ENCODE assay signal across 15 mouse cellular contexts in genomic region chr11:102469648-102470357, GRCm38 (mm10). TPM values are rescaled to one million over a fixed set of nuclear protein-coding genes. Genes with fewer than 3 reads are reported as not detected.
A peak's percentile ranks its signal among the peaks of the same experiment; 100 is the strongest.
DNase-seq lines count a peak whose midpoint lies in the region; ATAC-seq and TF ChIP-seq lines count a peak whose summit lies in the region.
"Had no signal": no experiment of that assay in that cellular context is flagged by ENCODE, and none has a peak within 500 bp of the region (broad histone marks: within the 10 kb centered on the region; RNA-seq: fewer than 3 reads in every experiment).

Gene Itga2b (minus strand): TSS chr11:102470122.

- 37% methylated on average over 11 of the region's 11 CpGs for WGBS in heart, embryonic 11.5 days (ENCODE audit: insufficient replicate concordance)
- 65% methylated on average over 11 of the region's 11 CpGs for WGBS in midbrain, embryonic 16.5 days
- 68% methylated on average over 11 of the region's 11 CpGs for WGBS in midbrain, postnatal 0 days

- no peak for TF ChIP-seq CTCF in midbrain, postnatal 0 days (IDR thresholded peaks at IDR 0.05)

- no peaks in the 10 kb centered on the region for H3K36me3 ChIP-seq in heart, embryonic 11.5 days (ENCODE audit: control insufficient read depth, insufficient read depth, low read length)
- no peaks in the 10 kb centered on the region for H3K36me3 ChIP-seq in midbrain, embryonic 16.5 days (ENCODE audit: control insufficient read depth, insufficient read depth, low read length)
- no peaks in the 10 kb centered on the region for H3K36me3 ChIP-seq in midbrain, postnatal 0 days (ENCODE audit: insufficient read depth, low read length)
- H3K36me3 ChIP-seq: stomach, embryonic 15.5 days had no signal

- no peak for DNase-seq in heart, postnatal 25 days (ENCODE audit: low spot score)
- DNase-seq in midbrain, postnatal 0 days (ENCODE audit: low spot score): no peak
- DNase-seq in neural tube, embryonic 10.5 days (ENCODE audit: extremely low spot score, low spot score): no peak
- no peak for DNase-seq in adrenal gland, adult 2 months
- DNase-seq: adrenal gland, postnatal 36 days; cerebellum, postnatal 10 days; heart, adult 2 months; kidney, adult 9 months; lung, adult 18-20 months; retina, postnatal 1 day had no signal

- H3K9ac ChIP-seq in heart, embryonic 11.5 days (ENCODE audit: low read depth, low read length): peak within 1 kb of the TSS; percentile 39; the same call in 1 of the 2 replicates
- H3K9ac ChIP-seq in midbrain, embryonic 16.5 days (ENCODE audit: low read depth, low read length): no peak within 1 kb of the TSS
- no peak within 1 kb of the TSS for H3K9ac ChIP-seq in midbrain, postnatal 0 days (replicated peaks; ENCODE audit: low read length, poor library complexity, severe bottlenecking)
- H3K9ac ChIP-seq: stomach, embryonic 15.5 days had no signal

- no peaks in the 10 kb centered on the region for H3K9me3 ChIP-seq in heart, embryonic 11.5 days (replicated peaks; ENCODE audit: control insufficient read depth, low read length)
- H3K9me3 ChIP-seq in midbrain, embryonic 16.5 days (replicated peaks; ENCODE audit: control insufficient read depth, low read length, poor library complexity, severe bottlenecking): no peaks in the 10 kb centered on the region
- no peaks in the 10 kb centered on the region for H3K9me3 ChIP-seq in midbrain, postnatal 0 days (ENCODE audit: low read length)
- H3K9me3 ChIP-seq: stomach, embryonic 15.5 days had no signal

- peaks cover 2% of the 10 kb centered on the region; the same call in 1 of the 2 replicates for H3K27me3 ChIP-seq in heart, embryonic 11.5 days (ENCODE audit: control insufficient read depth, insufficient read depth, low read length)
- no peaks in the 10 kb centered on the region; the same call in 1 of the 2 replicates for H3K27me3 ChIP-seq in midbrain, embryonic 16.5 days (ENCODE audit: control insufficient read depth, insufficient read depth, low read depth, low read length)
- no peaks in the 10 kb centered on the region for H3K27me3 ChIP-seq in midbrain, postnatal 0 days (ENCODE audit: insufficient read depth, low read length)
- H3K27me3 ChIP-seq: stomach, embryonic 15.5 days had no signal

- ATAC-seq in heart, embryonic 11.5 days (replicated peaks; ENCODE audit: insufficient number of reproducible peaks, low FRiP score, low TSS enrichment): peak; percentile 75
- ATAC-seq in midbrain, embryonic 16.5 days: no peak
- no peak for ATAC-seq in midbrain, postnatal 0 days (ENCODE audit: low FRiP score)
- peak; percentile 69 to 71 for ATAC-seq in hematopoietic stem cell, adult 5-6 weeks (replicated peaks in 1 of 2; ENCODE audit: insufficient read depth in 1 of 2, low FRiP score in 2 of 2, low TSS enrichment in 1 of 2, low read depth in 1 of 2, poor library complexity in 2 of 2, severe bottlenecking in 2 of 2)
- ATAC-seq in neutrophil, adult 5-6 weeks (ENCODE audit: extremely low read depth, insufficient number of reproducible peaks, low FRiP score, poor library complexity, severe bottlenecking): no peak

- peak within 1 kb of the TSS; percentile 16 for H3K4me3 ChIP-seq in heart, embryonic 11.5 days (ENCODE audit: low read depth, low read length)
- no peak within 1 kb of the TSS for H3K4me3 ChIP-seq in midbrain, embryonic 16.5 days (ENCODE audit: low read depth, low read length)
- no peak within 1 kb of the TSS for H3K4me3 ChIP-seq in midbrain, postnatal 0 days (ENCODE audit: low read depth, low read length)
- H3K4me3 ChIP-seq: heart, adult 2 months; stomach, embryonic 15.5 days had no signal

- H3K4me2 ChIP-seq in heart, embryonic 11.5 days: peak within 1 kb of the TSS; percentile 81
- no peak within 1 kb of the TSS for H3K4me2 ChIP-seq in midbrain, embryonic 16.5 days (ENCODE audit: low read length)
- no peak within 1 kb of the TSS for H3K4me2 ChIP-seq in midbrain, postnatal 0 days (ENCODE audit: low read depth, low read length, poor library complexity, severe bottlenecking)
- H3K4me2 ChIP-seq: stomach, embryonic 15.5 days had no signal

- intact Hi-C loops in heart, postnatal 25 days (cut with DNase I): no loop called here

- H3K4me1 ChIP-seq in heart, embryonic 11.5 days (ENCODE audit: control insufficient read depth, insufficient read depth, low read length): peaks cover 19% of the 10 kb centered on the region
- peaks cover 13% of the 10 kb centered on the region for H3K4me1 ChIP-seq in midbrain, embryonic 16.5 days (ENCODE audit: control insufficient read depth, insufficient read depth, low read length)
- peaks cover 8% of the 10 kb centered on the region for H3K4me1 ChIP-seq in midbrain, postnatal 0 days (ENCODE audit: insufficient read depth, low read length)

- H3K27ac ChIP-seq in heart, embryonic 11.5 days (ENCODE audit: low read depth, low read length): peak within 1 kb of the TSS; percentile 82
- H3K27ac ChIP-seq in midbrain, embryonic 16.5 days (ENCODE audit: low read length): no peak within 1 kb of the TSS
- H3K27ac ChIP-seq in midbrain, postnatal 0 days (ENCODE audit: low read depth, low read length): no peak within 1 kb of the TSS
- H3K27ac ChIP-seq: heart, adult 2 months; stomach, embryonic 15.5 days had no signal

RNA-seq across cellular contexts. Expression of gene Itga2b, which starts in this region (rescaled TPM):
- 8.5 and 15.8 TPM in 2 replicates for polyA plus RNA-seq in heart, embryonic 11.5 days (2014; fragmentation: Nextera tagmentation; extraction: Ambion mirVana)
- total RNA-seq in heart, postnatal 25 days (2021): 1 to 10 TPM; 3.5 to 4.5 TPM
- polyA plus RNA-seq in midbrain, embryonic 16.5 days (2015; fragmentation: Nextera tagmentation; extraction: Ambion mirVana): 8.3 and 11.6 TPM in 2 replicates
- 2.6 and 4.7 TPM in 2 replicates for total RNA-seq in midbrain, postnatal 0 days (2014; rRNA removed)
- polyA plus RNA-seq in midbrain, postnatal 0 days (2015; fragmentation: Nextera tagmentation; extraction: Ambion mirVana): 15.4 and 15.5 TPM in 2 replicates
- 39.8 and 44.3 TPM in 2 replicates for total RNA-seq in hematopoietic stem cell, adult 5-6 weeks (2017)
- total RNA-seq in neutrophil, adult 5-6 weeks (2017): 37.8 and 42.2 TPM in 2 replicates
- 1 to 10 TPM; 2.5 to 4.1 TPM for total RNA-seq in adrenal gland, adult 2 months (2021)
- polyA plus RNA-seq in adrenal gland, adult 2 months (2012; rRNA removed): 6.6 TPM in 2 replicates

Comparison
In these comparisons a context has a peak if more than half of its experiments do, and no peak if none do; other contexts are left out.
1. ATAC-seq: peak in heart, embryonic 11.5 days (single experiment) and hematopoietic stem cell, adult 5-6 weeks (2 of 2); none in midbrain, embryonic 16.5 days (single experiment), midbrain, postnatal 0 days (single experiment) and neutrophil, adult 5-6 weeks (single experiment).